Mouse (Mus musculus) C2C12 (cell line): ENCODE results near the gene Auh.

Experiments used
- CEBPB ChIP-seq: IDR thresholded peaks from one replicate; pipeline ENCODE4 v1.6.1; 2011; ENCODE audit warnings: low read depth, mild to moderate bottlenecking, control low read depth, moderate library complexity
- CTCF ChIP-seq: IDR thresholded peaks from one replicate; pipeline ENCODE4 v1.5.1; 2011; ENCODE audit not compliant: control insufficient read depth, insufficient read depth, insufficient read length

GRCm38 (mm10) chr13:52962361-52962760 is 32.9 kb upstream of the Auh start:
- TF ChIP-seq CTCF (no peak), CEBPB (no peak)
